Mouse (Mus musculus): ENCODE data around the gene Actr3.
"Not testable (repeated sequence)": the region's sequence is repeated elsewhere in the genome, so short reads cannot be mapped to it uniquely, and the experiment has no call there.

Gene Actr3

GRCm38 (mm10) chr1:125438826-125439225, 3.3 kb upstream of the Actr3 start:
- no peak for DNase-seq (ENCODE audit: low spot score)

- peak; percentile 57 for DNase-seq (ENCODE audit: low spot score)
Measured at GRCm38 (mm10) chr1:125437927-125438326, 2.4 kb upstream of the Actr3 start.

GRCm38 (mm10) chr1:125437161-125437560, 1.6 kb upstream of the Actr3 start:
- DNase-seq (ENCODE audit: low spot score): no peak

GRCm38 (mm10) chr1:125435018-125435368, 534 bp downstream of the Actr3 start:
- DNase-seq (ENCODE audit: low spot score): no peak

GRCm38 (mm10) chr1:125434485-125435001, 984 bp downstream of the Actr3 start:
- DNase-seq (ENCODE audit: low spot score): peak; percentile 82

GRCm38 (mm10) chr1:125431286-125431685, 4.2 kb downstream of the Actr3 start:
- DNase-seq (ENCODE audit: low spot score): peak; percentile 51

GRCm38 (mm10) chr1:125430737-125431136, 4.8 kb downstream of the Actr3 start:
- DNase-seq (ENCODE audit: low spot score): no peak

- DNase-seq (ENCODE audit: low spot score): no peak
Measured at GRCm38 (mm10) chr1:125429984-125430383, 5.5 kb downstream of the Actr3 start.

- no peak for DNase-seq (ENCODE audit: low spot score)
Measured at GRCm38 (mm10) chr1:125428315-125428714, 7.2 kb downstream of the Actr3 start.

GRCm38 (mm10) chr1:125426387-125427045, 9.0 kb downstream of the Actr3 start:
- no peak for DNase-seq (ENCODE audit: low spot score)

- no peak for DNase-seq (ENCODE audit: low spot score)
Measured at GRCm38 (mm10) chr1:125419906-125420305, 15.6 kb downstream of the Actr3 start.

- DNase-seq (ENCODE audit: low spot score): no peak
Measured at GRCm38 (mm10) chr1:125418732-125419131, 16.8 kb downstream of the Actr3 start.

GRCm38 (mm10) chr1:125407220-125407619, 28.3 kb downstream of the Actr3 start:
- DNase-seq (ENCODE audit: low spot score): no peak

- DNase-seq (ENCODE audit: low spot score): no peak
Measured at GRCm38 (mm10) chr1:125395391-125395790, 40.1 kb downstream of the Actr3 start.

- not testable (repeated sequence) for DNase-seq (ENCODE audit: low spot score)
Measured at GRCm38 (mm10) chr1:125393324-125393723, 42.2 kb downstream of the Actr3 start.

GRCm38 (mm10) chr1:125390065-125390754, 45.3 kb downstream of the Actr3 start:
- not testable (repeated sequence) for DNase-seq (ENCODE audit: low spot score)

- DNase-seq (ENCODE audit: low spot score): not testable (repeated sequence)
Measured at GRCm38 (mm10) chr1:125389634-125390033, 45.9 kb downstream of the Actr3 start.

GRCm38 (mm10) chr1:125388370-125388769, 47.2 kb downstream of the Actr3 start:
- no peak for DNase-seq (ENCODE audit: low spot score)

- DNase-seq (ENCODE audit: low spot score): no peak
Measured at GRCm38 (mm10) chr1:125386217-125386616, 49.3 kb downstream of the Actr3 start.

- DNase-seq (ENCODE audit: low spot score): peak; percentile 32
Measured at GRCm38 (mm10) chr1:125382622-125383021, 52.9 kb downstream of the Actr3 start.

- no peak for DNase-seq (ENCODE audit: low spot score)
Measured at GRCm38 (mm10) chr1:125378889-125379288, 56.6 kb downstream of the Actr3 start.

- DNase-seq (ENCODE audit: low spot score): no peak
Measured at GRCm38 (mm10) chr1:125372855-125373254, 62.7 kb downstream of the Actr3 start.

GRCm38 (mm10) chr1:125370779-125371178, 64.7 kb downstream of the Actr3 start:
- DNase-seq (ENCODE audit: low spot score): peak; percentile 55
